Mouse (Mus musculus) B cell, adult (primary cell): ENCODE measurements around the gene Fbxo9. TPM values are rescaled to one million over a fixed set of nuclear protein-coding genes. Genes with fewer than 3 reads are reported as not detected.

Experiments
- total RNA-seq: library from RNA; stranded (reverse); gene quantifications from 4 replicates; pipeline ENCODE4 v1.2.4, GENCODE M21; 2023; ENCODE audit not compliant: inconsistent age

Gene Fbxo9
- 34.2 to 44.0 TPM (median 38.2 TPM) in 4 replicates for total RNA-seq

DNA sequence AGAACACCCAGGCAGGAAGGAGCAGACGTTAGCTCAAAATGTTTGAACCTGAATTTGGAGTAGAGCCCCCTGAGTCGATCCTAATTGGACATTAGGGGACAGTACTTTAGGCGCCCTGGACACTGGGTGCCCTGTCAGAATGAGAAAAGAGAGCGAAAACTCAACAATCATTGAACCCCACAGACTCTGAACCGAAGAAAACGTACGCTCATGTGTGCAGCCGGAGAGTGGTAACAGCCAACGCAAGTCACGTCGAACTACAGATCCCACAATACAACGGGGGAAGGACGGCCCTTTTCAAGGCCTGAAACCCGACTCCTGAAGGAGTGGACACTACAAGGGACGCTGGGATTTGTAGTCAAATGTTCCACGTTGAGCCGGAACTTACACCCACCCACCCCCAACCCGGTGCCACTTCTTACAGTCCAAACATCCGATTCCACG is at the start of gene Fbxo9, which contains the start of gene Ick:
Gene Fbxo9, minus strand, starts transcription at position 270 of the 444 bp plus-strand sequence.
Gene Ick, plus strand, starts transcription at position 397 of the 444 bp plus-strand sequence.

DNA sequence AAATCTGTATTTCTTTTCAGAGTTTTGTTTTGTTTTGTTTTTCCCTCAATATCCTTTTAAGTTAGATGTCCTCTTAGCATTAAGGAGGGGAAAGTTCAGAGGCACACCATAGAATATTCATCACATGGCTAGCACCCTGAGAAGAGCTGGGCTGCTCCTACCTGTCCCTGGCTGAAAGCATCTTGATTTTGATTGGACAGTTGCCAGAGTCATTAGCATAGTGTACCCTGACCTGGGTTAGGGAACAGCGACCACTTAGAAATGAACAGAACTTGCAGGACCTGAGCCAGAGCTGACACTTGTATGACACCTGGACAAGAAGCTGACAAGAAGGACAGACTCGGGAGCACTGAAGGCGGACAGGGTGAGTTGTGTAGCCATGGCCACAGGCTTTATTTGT is 57.2 kb downstream of the Fbxo9 start, which contains the start of gene Gcm1:
Gene Gcm1, plus strand, starts transcription at position 248 of the 400 bp plus-strand sequence.

Other genes starting within 250 kb of the Fbxo9 start
- 57.5 to 71.9 TPM (median 65.0 TPM) in 4 replicates for gene Elovl5, start 191.7 kb downstream of the Fbxo9 start, total RNA-seq
- gene Gcm1, start 57.1 kb downstream of the Fbxo9 start, total RNA-seq, result not detected in 4 replicates
- gene Ick, start 127 bp upstream of the Fbxo9 start, total RNA-seq, result 3.5 to 5.0 TPM (median 4.6 TPM) in 4 replicates
- 0.54 to 1.2 TPM in 2 of 4 replicates, not detected in the others for gene Gsta4, start 73.7 kb upstream of the Fbxo9 start, total RNA-seq
- gene Gsta1, start 121.6 kb upstream of the Fbxo9 start, total RNA-seq, result not detected in 4 replicates
- not detected in 4 replicates for gene Gm3776, start 148.1 kb upstream of the Fbxo9 start, total RNA-seq
- gene Gm10639, start 180.9 kb upstream of the Fbxo9 start, total RNA-seq, result not detected in 4 replicates
- gene Omt2a, start 205.7 kb upstream of the Fbxo9 start, total RNA-seq, result not detected in 4 replicates
- not detected in 4 replicates for gene Omt2b, start 218.5 kb upstream of the Fbxo9 start, total RNA-seq
- gene Gsta2, start 246.7 kb upstream of the Fbxo9 start, total RNA-seq, result not detected in 4 replicates